Mouse (Mus musculus): ENCODE measurements around the gene Cyba.

DNA sequence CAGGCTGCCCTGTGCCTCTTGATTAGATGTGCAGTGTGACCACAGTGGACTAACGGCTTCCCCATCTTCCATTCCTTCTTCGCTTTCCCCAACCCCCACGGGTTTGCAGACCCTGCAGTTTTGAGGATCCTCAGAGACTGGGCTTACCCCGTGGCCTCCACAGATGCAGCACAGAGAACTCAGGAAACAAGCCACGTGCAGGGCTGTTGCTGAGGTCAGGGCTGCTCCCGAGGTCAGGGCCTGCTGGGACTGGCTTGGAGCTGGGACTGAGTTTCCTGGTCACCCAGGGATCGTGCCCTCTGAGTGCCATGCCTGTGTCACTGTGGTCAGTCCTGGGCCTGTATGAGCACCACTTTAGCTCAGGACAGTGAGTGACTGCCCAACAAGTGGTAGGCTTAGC lies 32.3 kb upstream of the Cyba start:
- no peak for TF ChIP-seq EP300 (IDR thresholded peaks at IDR 0.05; ENCODE audit: low read depth in 1 of 2, low read length in 2 of 2)
- TF ChIP-seq HCFC1 (IDR thresholded peaks at IDR 0.05; ENCODE audit: low read depth, low read length): no peak
- no peak for TF ChIP-seq POLR2A (IDR thresholded peaks at IDR 0.05; ENCODE audit: control insufficient read depth in 1 of 2, insufficient read depth in 1 of 2, low read depth in 1 of 2, low read length in 2 of 2, poor library complexity in 1 of 2)

All from MEL (cell line).